Mouse (Mus musculus): Measurements from ENCODE around the gene Pwwp2a. TPM values are rescaled to one million over a fixed set of nuclear protein-coding genes. Genes with fewer than 3 reads are reported as not detected.

Gene Pwwp2a
- polyA plus RNA-seq, 1 experiment: 35.0 TPM

DNA sequence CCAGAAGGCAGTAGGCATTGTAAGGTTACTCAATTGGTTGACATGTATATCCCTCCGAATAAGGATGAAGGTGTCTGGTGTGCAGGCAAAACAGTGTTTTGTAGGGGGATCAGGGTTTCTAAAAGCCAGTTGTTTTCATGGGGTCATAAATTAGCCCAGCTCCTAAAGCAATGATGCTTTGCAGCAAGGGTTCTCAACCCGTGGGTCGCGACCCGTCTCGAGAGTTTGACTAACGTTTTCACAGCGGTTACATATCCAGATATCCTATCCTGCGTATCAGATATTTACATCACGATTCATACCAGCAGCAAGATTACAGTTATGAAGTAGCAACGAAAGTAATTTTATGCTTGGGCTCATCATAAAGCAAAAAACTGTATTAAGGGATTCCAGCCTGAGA, 86.0 kb downstream of the Pwwp2a start:
- TF ChIP-seq CTCF (IDR thresholded peaks at IDR 0.05; ENCODE audit: borderline replicate concordance, control insufficient read depth, extremely low read depth, insufficient read depth, low read length, poor library complexity) (no peak), POLR2A (IDR thresholded peaks at IDR 0.05; ENCODE audit: control insufficient read depth, extremely low read depth, insufficient read depth, low read length, poor library complexity) (no peak)
- no peak for DNase-seq
- no peak overlapping the region for H3K27ac ChIP-seq (ENCODE audit: control insufficient read depth, insufficient read depth, low read length)
- no peaks in the 10 kb centered on the region for H3K27me3 ChIP-seq (ENCODE audit: control insufficient read depth, insufficient read depth, low read length)
- 0 out of 2 replicates have a peak, but pooled peaks cover 4% of the 10 kb centered on the region for H3K4me1 ChIP-seq (replicated peaks; ENCODE audit: control insufficient read depth, insufficient read depth, low read length)
- H3K4me3 ChIP-seq (ENCODE audit: control insufficient read depth, insufficient read depth, low read length): no peak overlapping the region
- no peaks in the 10 kb centered on the region for H3K36me3 ChIP-seq (ENCODE audit: control insufficient read depth, insufficient read depth, low read length)
- WGBS: 80% methylated on average over 11 of the region's 11 CpGs

DNA sequence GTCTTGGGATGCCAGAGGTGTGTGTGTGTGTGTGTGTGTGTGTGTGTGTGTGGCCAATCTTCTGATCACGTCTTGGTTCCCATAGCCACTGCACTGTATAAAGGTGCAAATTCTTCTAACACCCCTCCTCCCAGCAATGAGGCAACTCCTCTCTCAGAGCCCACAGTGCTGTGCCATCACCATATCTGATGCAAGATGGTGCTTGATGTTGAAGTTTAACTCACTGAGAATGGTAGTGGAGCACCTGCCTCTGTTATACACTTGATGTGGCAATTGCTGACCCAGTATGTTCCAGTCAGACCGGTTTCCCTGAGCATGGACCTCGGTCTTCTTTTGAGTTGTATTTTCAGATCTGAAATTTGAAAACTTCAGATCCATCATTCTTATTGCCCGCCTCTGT, 88.3 kb downstream of the Pwwp2a start:
- WGBS: 91% methylated on average over 4 of the region's 4 CpGs

More for the DNA sequence above, 88.3 kb downstream of the Pwwp2a start:
- no peaks in the 10 kb centered on the region for H3K36me3 ChIP-seq (ENCODE audit: control insufficient read depth, insufficient read depth, low read length)
- H3K27me3 ChIP-seq (ENCODE audit: control insufficient read depth, insufficient read depth, low read length): no peaks in the 10 kb centered on the region
- no peak for TF ChIP-seq POLR2A (IDR thresholded peaks at IDR 0.05; ENCODE audit: control insufficient read depth, extremely low read depth, insufficient read depth, low read length, poor library complexity)
- TF ChIP-seq CTCF (IDR thresholded peaks at IDR 0.05; ENCODE audit: borderline replicate concordance, control insufficient read depth, extremely low read depth, insufficient read depth, low read length, poor library complexity): no peak
- H3K4me3 ChIP-seq (ENCODE audit: control insufficient read depth, insufficient read depth, low read length): no peak overlapping the region
- DNase-seq: no peak
- H3K27ac ChIP-seq (ENCODE audit: control insufficient read depth, insufficient read depth, low read length): no peak overlapping the region
- H3K4me1 ChIP-seq (replicated peaks; ENCODE audit: control insufficient read depth, insufficient read depth, low read length): 0 out of 2 replicates have a peak, but pooled peaks cover 4% of the 10 kb centered on the region

Other genes with a start within 250 kb of the Pwwp2a start
- 4.1 and 4.5 TPM in 2 replicates for gene Slu7, start 248.3 kb upstream of the Pwwp2a start, polyA plus RNA-seq (2012; rRNA removed)
- 1.5 and 3.0 TPM in 2 replicates for gene C1qtnf2, start 207.7 kb upstream of the Pwwp2a start, polyA plus RNA-seq (2012; rRNA removed)
- 9.4 and 10.3 TPM in 2 replicates for gene Ccnjl, start 153.2 kb upstream of the Pwwp2a start, polyA plus RNA-seq (2012; rRNA removed)
- gene 4933415A04Rik, start 95.0 kb upstream of the Pwwp2a start, polyA plus RNA-seq (2012; rRNA removed): 0.59 and 0.81 TPM in 2 replicates
- gene Fabp6, start 80.5 kb upstream of the Pwwp2a start, polyA plus RNA-seq (2012; rRNA removed): 1.4 and 1.6 TPM in 2 replicates
- 11.6 and 12.1 TPM in 2 replicates for gene Ttc1, start 66.0 kb downstream of the Pwwp2a start, polyA plus RNA-seq (2012; rRNA removed)
- 1.3 and 4.6 TPM in 2 replicates for gene Adra1b, start 219.2 kb downstream of the Pwwp2a start, polyA plus RNA-seq (2012; rRNA removed)

Measured in thymus, adult 2 months (tissue).